Mouse (Mus musculus) embryonic facial prominence, embryonic 11.5 days (tissue): ENCODE measurements around the gene Ms4a8a. TPM values are rescaled to one million over a fixed set of nuclear protein-coding genes. Genes with fewer than 3 reads are reported as not detected.

Source experiments
- ATAC-seq: fragments of 200-750 bp; cut with Nextera tagmentation; replicated peaks from 2 replicates; pipeline ENCODE4 v1.8.0; 2017; ENCODE audit warnings: low read depth; ENCODE audit not compliant: insufficient number of reproducible peaks, low FRiP score, low TSS enrichment
- DNase-seq: peaks from one replicate; pipeline ENCODE4 v3.0.0-alpha.2; 2015; ENCODE audit warnings: low spot score
- H3K27ac ChIP-seq: fragments of 300-500 bp; sonication (generic); replicated peaks from 2 replicates; pipeline ENCODE4 v1.5.1; 2014; ENCODE audit warnings: mild to moderate bottlenecking, low read depth, low read length, control low read depth
- H3K27me3 ChIP-seq: fragments of 300-500 bp; sonication (generic); 2 replicates; pipeline ENCODE4 v1.6.1; 2014; ENCODE audit warnings: mild to moderate bottlenecking, low read length, moderate library complexity, mixed read lengths; ENCODE audit not compliant: control insufficient read depth, insufficient read depth
- H3K36me3 ChIP-seq: fragments of 300-500 bp; sonication (generic); replicated peaks from 2 replicates; pipeline ENCODE4 v1.6.1; 2014; ENCODE audit warnings: low read depth, mild to moderate bottlenecking, low read length, moderate library complexity, mixed read lengths; ENCODE audit not compliant: control insufficient read depth, insufficient read depth
- H3K4me1 ChIP-seq: fragments of 300-500 bp; sonication (generic); 2 replicates; pipeline ENCODE4 v1.6.1; 2014; ENCODE audit warnings: low read length, mixed read lengths; ENCODE audit not compliant: control insufficient read depth, insufficient read depth
- H3K4me2 ChIP-seq: fragments of 300-500 bp; sonication (generic); 2 replicates; pipeline ENCODE4 v1.6.1; 2014; ENCODE audit warnings: low read depth, mild to moderate bottlenecking, control low read depth, low read length, moderate library complexity
- H3K4me3 ChIP-seq: fragments of 300-500 bp; sonication (generic); 2 replicates; pipeline ENCODE4 v1.5.1; 2014; ENCODE audit warnings: low read depth, low read length, control low read depth
- H3K9ac ChIP-seq: fragments of 300-500 bp; sonication (generic); replicated peaks from 2 replicates; pipeline ENCODE4 v1.6.1; 2014; ENCODE audit warnings: mild to moderate bottlenecking, control low read depth, low read length
- H3K9me3 ChIP-seq: fragments of 300-500 bp; sonication (generic); replicated peaks from 2 replicates; pipeline ENCODE4 v1.6.1; 2016; ENCODE audit warnings: mild to moderate bottlenecking, low read length, inconsistent platforms, mixed read lengths; ENCODE audit not compliant: control insufficient read depth
- WGBS: fragments of 180-500 bp; shearing (Covaris S2); extraction: QIAGEN DNeasy Blood & Tissue Kit; methylation state at CpG from one replicate; pipeline ENCODE4 v1.1.7; 2014; 5-methylcytosine and 5-hydroxymethylcytosine counted together
- polyA plus RNA-seq: library from polyadenylated mRNA; unstranded; fragments of >200 nt; fragmentation: Nextera tagmentation; extraction: Ambion mirVana; gene quantifications from 2 replicates; pipeline ENCODE4 v1.2.1, GENCODE M21; 2014

Ms4a8a gene
- polyA plus RNA-seq, 1 experiment from 2014 or later, result not detected

GRCm38 (mm10) chr19:11049426-11049825 lies 31.5 kb downstream of the Ms4a8a start:
- ATAC-seq, result no peak
- no peak overlapping the region for H3K4me2 ChIP-seq
- no peaks in the 10 kb centered on the region for H3K4me1 ChIP-seq

GRCm38 (mm10) chr19:11048503-11048902 lies 32.4 kb downstream of the Ms4a8a start:
- DNase-seq, result no peak
- WGBS, result 60% methylated on average over 1 of the region's 1 CpGs
- no peak overlapping the region for H3K4me2 ChIP-seq
- no peak overlapping the region for H3K9ac ChIP-seq
- no peaks in the 10 kb centered on the region; the same call in 1 of the 2 replicates for H3K27me3 ChIP-seq
- no peaks in the 10 kb centered on the region for H3K4me1 ChIP-seq
- no peak for ATAC-seq
- no peaks in the 10 kb centered on the region for H3K9me3 ChIP-seq
- H3K4me3 ChIP-seq, result no peak overlapping the region
- H3K36me3 ChIP-seq, result no peaks in the 10 kb centered on the region
- no peak overlapping the region for H3K27ac ChIP-seq

More at GRCm38 (mm10) chr19:11049426-11049825, 31.5 kb downstream of the Ms4a8a start:
- Histone ChIP-seq H3K27me3 (no peaks in the 10 kb centered on the region; the same call in 1 of the 2 replicates), H3K27ac (no peak overlapping the region), H3K4me3 (no peak overlapping the region), H3K9ac (no peak overlapping the region), H3K36me3 (no peaks in the 10 kb centered on the region), H3K9me3 (no peaks in the 10 kb centered on the region)
- no peak for DNase-seq

GRCm38 (mm10) chr19:11048009-11048408 lies 32.9 kb downstream of the Ms4a8a start:
- no peaks in the 10 kb centered on the region for H3K9me3 ChIP-seq
- no peaks in the 10 kb centered on the region; the same call in 1 of the 2 replicates for H3K27me3 ChIP-seq
- 80% methylated on average over 6 of the region's 6 CpGs for WGBS
- H3K4me1 ChIP-seq, result no peaks in the 10 kb centered on the region
- no peaks in the 10 kb centered on the region for H3K36me3 ChIP-seq
- no peak overlapping the region for H3K4me2 ChIP-seq
- no peak for DNase-seq
- ATAC-seq, result no peak
- H3K9ac ChIP-seq, result no peak overlapping the region
- H3K27ac ChIP-seq, result no peak overlapping the region
- no peak overlapping the region for H3K4me3 ChIP-seq

- DNase-seq (peak; percentile 80), ATAC-seq (peak; percentile 100)
- no peaks in the 10 kb centered on the region for H3K4me1 ChIP-seq
- H3K4me3 ChIP-seq, result peak overlapping the region; percentile 21
- H3K27me3 ChIP-seq, result no peaks in the 10 kb centered on the region; the same call in 1 of the 2 replicates
- 9% methylated on average over 27 of the region's 40 CpGs for WGBS
- H3K9ac ChIP-seq, result peak overlapping the region; percentile 28; the same call in 1 of the 2 replicates
- no peak overlapping the region for H3K27ac ChIP-seq
- H3K4me2 ChIP-seq, result peak overlapping the region; percentile 57
- H3K36me3 ChIP-seq, result no peaks in the 10 kb centered on the region
- H3K9me3 ChIP-seq, result no peaks in the 10 kb centered on the region
Measured at GRCm38 (mm10) chr19:11044996-11045711, 35.7 kb downstream of the Ms4a8a start.

GRCm38 (mm10) chr19:11044671-11044995 lies 36.3 kb downstream of the Ms4a8a start:
- Histone ChIP-seq H3K27me3 (no peaks in the 10 kb centered on the region; the same call in 1 of the 2 replicates), H3K4me3 (peak overlapping the region; percentile 21; the same call in 1 of the 2 replicates), H3K9me3 (no peaks in the 10 kb centered on the region), H3K4me2 (peak overlapping the region; percentile 57), H3K27ac (no peak overlapping the region), H3K9ac (no peak overlapping the region), H3K4me1 (no peaks in the 10 kb centered on the region), H3K36me3 (no peaks in the 10 kb centered on the region)
- DNase-seq (no peak), ATAC-seq (peak; percentile 79)
- 40% methylated on average over 5 of the region's 5 CpGs for WGBS

GRCm38 (mm10) chr19:11037570-11037969 lies 43.3 kb downstream of the Ms4a8a start:
- H3K27me3 ChIP-seq, result no peaks in the 10 kb centered on the region
- no peak overlapping the region for H3K4me2 ChIP-seq
- H3K9ac ChIP-seq, result no peak overlapping the region
- H3K27ac ChIP-seq, result no peak overlapping the region
- H3K9me3 ChIP-seq, result no peaks in the 10 kb centered on the region
- no peaks in the 10 kb centered on the region for H3K36me3 ChIP-seq
- ATAC-seq, result no peak
- DNase-seq, result no peak
- no peaks in the 10 kb centered on the region for H3K4me1 ChIP-seq
- no peak overlapping the region for H3K4me3 ChIP-seq

- no peak overlapping the region for H3K4me2 ChIP-seq
- no peak for ATAC-seq
- no peak overlapping the region for H3K27ac ChIP-seq
- no peaks in the 10 kb centered on the region for H3K9me3 ChIP-seq
- H3K27me3 ChIP-seq, result no peaks in the 10 kb centered on the region
- H3K4me1 ChIP-seq, result no peaks in the 10 kb centered on the region
- no peaks in the 10 kb centered on the region for H3K36me3 ChIP-seq
- no peak for DNase-seq
- no peak overlapping the region for H3K4me3 ChIP-seq
- H3K9ac ChIP-seq, result no peak overlapping the region
Measured at GRCm38 (mm10) chr19:11022382-11022781, 58.5 kb downstream of the Ms4a8a start.

GRCm38 (mm10) chr19:11017891-11018290 lies 63.0 kb downstream of the Ms4a8a start, which contains the start of gene Ms4a18:
Gene Ms4a18, minus strand, starts transcription at chr19:11018031.
- H3K9ac ChIP-seq, result no peak within 1 kb of the TSS
- 89% methylated on average over 3 of the region's 3 CpGs for WGBS
- H3K4me1 ChIP-seq, result no peaks in the 10 kb centered on the region
- ATAC-seq (no peak), DNase-seq (no peak)
- H3K9me3 ChIP-seq, result no peaks in the 10 kb centered on the region
- no peaks in the 10 kb centered on the region for H3K36me3 ChIP-seq
- no peak within 1 kb of the TSS for H3K4me3 ChIP-seq
- H3K27me3 ChIP-seq, result no peaks in the 10 kb centered on the region
- H3K4me2 ChIP-seq, result no peak within 1 kb of the TSS
- H3K27ac ChIP-seq, result no peak within 1 kb of the TSS
